Mouse (Mus musculus) forebrain, embryonic 10.5 days (tissue): ENCODE data around the gene Zfp652. TPM values are rescaled to one million over a fixed set of nuclear protein-coding genes. Genes with fewer than 3 reads are reported as not detected.
A peak's percentile ranks its signal among the peaks of the same experiment; 100 is the strongest.

Experiments used
- DNase-seq: peaks from one replicate; pipeline ENCODE4 v3.0.0-alpha.2; 2017; ENCODE audit warnings: low spot score; ENCODE audit errors: extremely low spot score
- H3K27ac ChIP-seq: fragments of 300-500 bp; sonication (generic); 2 replicates; pipeline ENCODE4 v1.5.1; 2016; ENCODE audit warnings: mild to moderate bottlenecking
- H3K27me3 ChIP-seq: fragments of 300-500 bp; sonication (generic); 2 replicates; pipeline ENCODE4 v1.6.1; 2016; ENCODE audit warnings: mild to moderate bottlenecking; ENCODE audit not compliant: poor library complexity, severe bottlenecking
- H3K36me3 ChIP-seq: fragments of 300-500 bp; sonication (generic); replicated peaks from 2 replicates; pipeline ENCODE4 v1.6.1; 2016; ENCODE audit warnings: mild to moderate bottlenecking, moderate library complexity
- H3K4me1 ChIP-seq: fragments of 300-500 bp; sonication (generic); 2 replicates; pipeline ENCODE4 v1.6.1; 2016
- H3K4me3 ChIP-seq: fragments of 300-500 bp; sonication (generic); 2 replicates; pipeline ENCODE4 v1.5.1; 2016; ENCODE audit warnings: mild to moderate bottlenecking, moderate library complexity
- H3K9me3 ChIP-seq: fragments of 300-500 bp; sonication (generic); 2 replicates; pipeline ENCODE4 v1.6.1; 2016; ENCODE audit warnings: mild to moderate bottlenecking, moderate library complexity
- WGBS: fragments of 180-500 bp; shearing (Covaris S2); methylation state at CpG from one replicate; pipeline ENCODE4 v1.1.7; 2016; 5-methylcytosine and 5-hydroxymethylcytosine counted together
- polyA plus RNA-seq: library from polyadenylated mRNA; unstranded; fragments of >200 nt; fragmentation: Nextera tagmentation; extraction: Ambion mirVana; gene quantifications from 2 replicates; pipeline ENCODE4 v1.2.1, GENCODE M21; 2016

Zfp652 gene
- polyA plus RNA-seq, 1 experiment from 2014 or later, result 18.7 TPM

DNA sequence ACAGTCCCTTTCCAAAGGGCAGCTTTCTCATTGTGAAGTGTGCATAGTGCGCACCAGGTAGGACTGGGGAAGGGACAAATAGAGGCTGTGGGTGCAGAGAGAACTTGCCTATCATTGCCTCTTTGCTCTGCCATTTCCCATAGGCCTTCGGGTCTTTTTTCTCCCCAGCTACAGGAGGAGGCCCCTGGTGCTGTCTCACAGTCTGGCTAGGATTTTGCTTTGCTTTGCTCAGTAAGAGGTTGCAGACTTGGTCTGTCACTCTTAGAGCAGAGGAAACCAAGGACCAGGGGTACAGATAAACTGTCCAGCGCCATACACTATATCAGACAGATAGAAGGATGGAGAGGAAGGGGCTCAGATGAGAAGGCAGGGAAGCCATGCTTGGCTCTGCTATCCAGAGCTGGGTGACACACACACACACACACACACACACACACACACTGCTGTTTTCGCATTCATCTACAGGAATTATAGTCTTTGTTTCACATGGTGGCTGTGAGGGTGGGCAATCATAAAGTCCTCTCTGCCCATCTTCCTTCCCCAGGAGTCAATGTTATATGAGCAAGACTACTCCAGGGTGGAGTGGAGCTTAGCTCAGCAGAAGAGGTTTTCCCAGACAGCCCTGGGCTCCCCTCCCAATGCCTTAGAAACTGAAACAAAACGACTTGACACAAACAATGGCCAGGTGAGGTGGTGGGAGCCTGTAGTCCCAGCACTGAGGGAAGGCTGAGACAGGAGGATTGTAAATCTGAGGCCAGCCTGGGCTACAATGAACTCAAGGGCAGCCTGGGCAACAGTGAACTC, 128.4 kb downstream of the Zfp652 start:
- H3K27me3 ChIP-seq, result peaks cover 60% of the 10 kb centered on the region
- 72% methylated on average over 5 of the region's 5 CpGs for WGBS

GRCm38 (mm10) chr11:95841498-95841830, 129.0 kb downstream of the Zfp652 start:
- Histone ChIP-seq H3K27ac (peak overlapping the region; percentile 56; the same call in 1 of the 2 replicates), H3K9me3 (no peaks in the 10 kb centered on the region), H3K4me3 (peak overlapping the region; percentile 10), H3K27me3 (peaks cover 54% of the 10 kb centered on the region), H3K36me3 (no peaks in the 10 kb centered on the region), H3K4me1 (peaks cover 9% of the 10 kb centered on the region)
- no peak for DNase-seq
- 62% methylated on average over 10 of the region's 10 CpGs for WGBS

More for the DNA sequence above, 128.4 kb downstream of the Zfp652 start:
- no peak for DNase-seq
- Histone ChIP-seq H3K4me1 (peaks cover 10% of the 10 kb centered on the region), H3K4me3 (peak overlapping the region; percentile 10), H3K27ac (0 out of 2 replicates have a peak overlapping the region, but pooled peaks have one; percentile 56), H3K36me3 (no peaks in the 10 kb centered on the region), H3K9me3 (no peaks in the 10 kb centered on the region)

- no peaks in the 10 kb centered on the region for H3K36me3 ChIP-seq
- H3K4me1 ChIP-seq, result peaks cover 9% of the 10 kb centered on the region
- no peak for DNase-seq
- no peaks in the 10 kb centered on the region for H3K9me3 ChIP-seq
- peaks cover 47% of the 10 kb centered on the region for H3K27me3 ChIP-seq
- H3K27ac ChIP-seq, result peak within 1 kb of the TSS; percentile 56
- WGBS, result 15% methylated on average over 11 of the region's 11 CpGs
- peak within 1 kb of the TSS; percentile 10 for H3K4me3 ChIP-seq
Observed at GRCm38 (mm10) chr11:95842074-95842681, 129.7 kb downstream of the Zfp652 start, which contains the start of gene Abi3. Gene Abi3, minus strand, starts transcription at chr11:95842476.

DNA sequence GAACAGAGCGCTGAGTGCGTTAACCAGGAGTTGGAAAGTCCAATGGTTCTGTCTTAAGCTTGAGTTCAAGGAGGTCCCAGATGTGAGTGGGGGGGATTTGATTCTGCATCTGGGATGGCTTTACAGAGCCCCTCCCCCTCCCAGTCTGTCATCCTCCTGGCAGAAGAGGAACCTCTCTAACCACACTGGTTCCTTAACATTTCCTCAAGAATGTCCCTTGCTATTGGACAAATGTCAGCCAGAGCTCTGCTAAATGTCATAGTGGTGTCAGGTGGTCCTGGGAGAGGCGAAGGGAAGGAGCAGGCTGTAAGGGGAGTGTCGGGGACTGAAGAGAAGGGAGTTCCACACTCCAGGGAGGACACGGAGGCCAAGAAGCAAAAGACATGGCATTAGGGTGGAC, 130.5 kb downstream of the Zfp652 start:
- Histone ChIP-seq H3K9me3 (no peaks in the 10 kb centered on the region), H3K27me3 (peaks cover 42% of the 10 kb centered on the region), H3K4me1 (peaks cover 9% of the 10 kb centered on the region), H3K27ac (0 out of 2 replicates have a peak overlapping the region, but pooled peaks have one; percentile 8), H3K4me3 (no peak overlapping the region), H3K36me3 (no peaks in the 10 kb centered on the region)
- DNase-seq, result no peak
- 76% methylated on average over 5 of the region's 5 CpGs for WGBS

- H3K9me3 ChIP-seq, result no peaks in the 10 kb centered on the region
- H3K4me3 ChIP-seq, result no peak overlapping the region
- peaks cover 9% of the 10 kb centered on the region for H3K4me1 ChIP-seq
- H3K27me3 ChIP-seq, result peaks cover 42% of the 10 kb centered on the region
- H3K27ac ChIP-seq, result 0 out of 2 replicates have a peak overlapping the region, but pooled peaks have one; percentile 8
- DNase-seq, result no peak
- WGBS, result 67% methylated on average over 6 of the region's 6 CpGs
- H3K36me3 ChIP-seq, result no peaks in the 10 kb centered on the region
Observed at GRCm38 (mm10) chr11:95843421-95843950, 131.0 kb downstream of the Zfp652 start.

GRCm38 (mm10) chr11:95844935-95845334, 132.5 kb downstream of the Zfp652 start:
- no peaks in the 10 kb centered on the region for H3K36me3 ChIP-seq
- no peak for DNase-seq
- H3K4me1 ChIP-seq, result peaks cover 9% of the 10 kb centered on the region
- H3K9me3 ChIP-seq, result no peaks in the 10 kb centered on the region
- 73% methylated on average over 4 of the region's 4 CpGs for WGBS
- H3K27ac ChIP-seq, result no peak overlapping the region
- peaks cover 36% of the 10 kb centered on the region for H3K27me3 ChIP-seq
- H3K4me3 ChIP-seq, result no peak overlapping the region

- no peaks in the 10 kb centered on the region for H3K36me3 ChIP-seq
- H3K9me3 ChIP-seq, result peaks cover 4% of the 10 kb centered on the region; the same call in 1 of the 2 replicates
- H3K4me3 ChIP-seq, result no peak overlapping the region
- 82% methylated on average over 2 of the region's 2 CpGs for WGBS
- no peaks in the 10 kb centered on the region for H3K4me1 ChIP-seq
- no peak for DNase-seq
- no peak overlapping the region for H3K27ac ChIP-seq
- H3K27me3 ChIP-seq, result no peaks in the 10 kb centered on the region
Observed at GRCm38 (mm10) chr11:95850898-95851297, 138.4 kb downstream of the Zfp652 start.

- Histone ChIP-seq H3K4me1 (peaks cover 11% of the 10 kb centered on the region), H3K4me3 (no peak overlapping the region), H3K27me3 (no peaks in the 10 kb centered on the region), H3K36me3 (no peaks in the 10 kb centered on the region), H3K27ac (no peak overlapping the region), H3K9me3 (peaks cover 4% of the 10 kb centered on the region; the same call in 1 of the 2 replicates)
- no peak for DNase-seq
- WGBS, result 66% methylated on average over 5 of the region's 5 CpGs
Observed at GRCm38 (mm10) chr11:95853684-95854083, 141.2 kb downstream of the Zfp652 start.

DNA sequence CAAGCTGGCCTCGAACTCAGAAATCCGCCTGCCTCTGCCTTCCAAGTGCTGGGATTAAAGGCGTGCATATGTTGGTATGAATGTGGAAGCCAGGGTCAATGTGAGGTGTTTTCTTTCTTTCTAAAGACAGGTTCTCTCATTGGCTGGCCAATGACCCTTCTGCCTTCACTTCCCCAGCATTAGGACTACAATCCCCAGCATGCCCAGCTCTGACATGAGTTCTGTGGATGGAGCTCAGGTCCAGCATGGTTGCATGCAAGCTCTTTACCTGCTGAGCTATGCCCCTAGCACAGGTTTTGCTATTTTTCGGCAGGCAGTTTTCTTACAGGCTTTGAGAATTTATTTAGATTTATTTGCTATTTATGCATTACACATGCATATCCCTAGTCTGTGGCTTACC, 144.8 kb downstream of the Zfp652 start:
- peaks cover 23% of the 10 kb centered on the region for H3K4me1 ChIP-seq
- no peak overlapping the region for H3K27ac ChIP-seq
- 81% methylated on average over 4 of the region's 4 CpGs for WGBS
- DNase-seq, result no peak
- no peaks in the 10 kb centered on the region for H3K27me3 ChIP-seq
- H3K4me3 ChIP-seq, result peak overlapping the region; percentile 79; the same call in 1 of the 2 replicates
- no peaks in the 10 kb centered on the region for H3K36me3 ChIP-seq
- peaks cover 4% of the 10 kb centered on the region; the same call in 1 of the 2 replicates for H3K9me3 ChIP-seq

DNA sequence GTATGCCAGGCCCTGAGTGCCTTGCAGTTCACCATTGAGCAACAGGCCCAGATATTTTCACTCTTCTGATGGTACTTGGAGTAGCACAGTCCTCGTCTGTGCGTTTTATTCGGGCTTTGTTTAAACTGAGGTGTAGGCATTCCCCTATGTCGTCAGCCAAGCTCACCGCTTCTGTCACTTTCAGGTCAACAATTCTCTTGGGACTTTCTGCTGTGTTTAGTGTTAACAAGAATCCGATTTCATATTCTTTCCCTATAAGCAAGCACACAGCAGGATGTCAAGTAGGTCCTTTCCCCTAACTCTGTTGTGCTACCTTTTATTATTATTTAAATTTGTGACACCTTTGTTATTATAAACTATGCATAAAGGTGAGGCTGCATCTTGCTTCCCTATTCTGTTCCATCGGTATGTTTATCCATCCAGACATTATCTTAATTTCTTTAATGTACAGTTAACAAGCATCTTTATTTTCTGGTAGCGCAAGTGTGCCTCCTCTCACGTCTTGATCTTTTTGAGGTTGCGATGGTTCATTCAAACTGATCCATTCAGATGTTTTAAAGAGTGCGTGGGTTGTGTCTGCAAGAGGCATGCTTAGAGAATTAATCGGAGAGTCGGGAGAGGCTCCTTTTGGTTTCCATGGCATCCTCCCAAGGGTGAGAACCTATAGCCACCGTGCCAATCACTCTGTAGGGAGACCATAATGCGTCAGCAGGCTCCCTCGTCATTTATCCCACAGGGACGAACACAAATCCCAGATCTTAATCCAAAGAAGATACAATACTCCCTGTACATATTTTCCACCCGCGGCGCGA, 145.4 kb downstream of the Zfp652 start:
- no peaks in the 10 kb centered on the region for H3K27me3 ChIP-seq
- DNase-seq, result no peak
- WGBS, result 22% methylated on average over 21 of the region's 21 CpGs
- H3K27ac ChIP-seq, result peak overlapping the region; percentile 91
- H3K4me1 ChIP-seq, result peaks cover 23% of the 10 kb centered on the region
- H3K9me3 ChIP-seq, result peaks cover 4% of the 10 kb centered on the region; the same call in 1 of the 2 replicates
- H3K4me3 ChIP-seq, result peak overlapping the region; percentile 79
- H3K36me3 ChIP-seq, result no peaks in the 10 kb centered on the region

- Histone ChIP-seq H3K4me1 (peaks cover 23% of the 10 kb centered on the region), H3K36me3 (no peaks in the 10 kb centered on the region), H3K27ac (peak overlapping the region; percentile 91), H3K27me3 (no peaks in the 10 kb centered on the region), H3K9me3 (peaks cover 4% of the 10 kb centered on the region; the same call in 1 of the 2 replicates), H3K4me3 (peak overlapping the region; percentile 79)
- under 1% methylated on average over 58 of the region's 58 CpGs for WGBS
- DNase-seq, result peak; percentile 96
Observed at GRCm38 (mm10) chr11:95858528-95859467, 146.3 kb downstream of the Zfp652 start.
